Mouse (Mus musculus) heart, embryonic 12.5 days (tissue): ENCODE measurements around the gene Flrt2. TPM values are rescaled to one million over a fixed set of nuclear protein-coding genes. Genes with fewer than 3 reads are reported as not detected.
A peak's percentile ranks its signal among the peaks of the same experiment; 100 is the strongest.
"Not testable (repeated sequence)": the region's sequence is repeated elsewhere in the genome, so short reads cannot be mapped to it uniquely, and the experiment has no call there.

Experiments used
- ATAC-seq: fragments of 200-750 bp; cut with Nextera tagmentation; 2 replicates; pipeline ENCODE4 v1.8.0; 2017; ENCODE audit warnings: moderate TSS enrichment, moderate library complexity; ENCODE audit not compliant: insufficient number of reproducible peaks, low FRiP score
- H3K27ac ChIP-seq: fragments of 300-500 bp; sonication (generic); 2 replicates; pipeline ENCODE4 v1.5.1; 2016; ENCODE audit warnings: mild to moderate bottlenecking, moderate library complexity; ENCODE audit not compliant: poor library complexity, severe bottlenecking
- H3K27me3 ChIP-seq: fragments of 300-500 bp; sonication (generic); replicated peaks from 2 replicates; pipeline ENCODE4 v1.6.1; 2016; ENCODE audit warnings: mild to moderate bottlenecking, moderate library complexity
- H3K36me3 ChIP-seq: fragments of 300-500 bp; sonication (generic); 2 replicates; pipeline ENCODE4 v1.6.1; 2016; ENCODE audit warnings: mild to moderate bottlenecking, moderate library complexity
- H3K4me1 ChIP-seq: fragments of 300-500 bp; sonication (generic); replicated peaks from 2 replicates; pipeline ENCODE4 v1.6.1; 2016; ENCODE audit warnings: mild to moderate bottlenecking
- H3K4me2 ChIP-seq: fragments of 300-500 bp; sonication (generic); 2 replicates; pipeline ENCODE4 v1.6.1; 2016; ENCODE audit warnings: mild to moderate bottlenecking, moderate library complexity
- H3K4me3 ChIP-seq: fragments of 300-500 bp; sonication (generic); 2 replicates; pipeline ENCODE4 v1.5.1; 2016; ENCODE audit warnings: mild to moderate bottlenecking
- H3K9ac ChIP-seq: fragments of 300-500 bp; sonication (generic); 2 replicates; pipeline ENCODE4 v1.6.1; 2016; ENCODE audit warnings: mild to moderate bottlenecking, moderate library complexity
- H3K9me3 ChIP-seq: fragments of 300-500 bp; sonication (generic); replicated peaks from 2 replicates; pipeline ENCODE4 v1.6.1; 2016; ENCODE audit warnings: mild to moderate bottlenecking, moderate library complexity
- WGBS: fragments of 180-500 bp; shearing (Covaris S2); methylation state at CpG from one replicate; pipeline ENCODE4 v1.1.7; 2016; 5-methylcytosine and 5-hydroxymethylcytosine counted together
- polyA plus RNA-seq: library from polyadenylated mRNA; unstranded; fragments of >200 nt; fragmentation: Nextera tagmentation; extraction: Ambion mirVana; gene quantifications from 2 replicates; pipeline ENCODE4 v1.2.1, GENCODE M21; 2016

The Flrt2 gene
- polyA plus RNA-seq: 39.9 and 40.9 TPM in 2 replicates

- Histone ChIP-seq H3K4me2 (peak within 1 kb of the TSS; percentile 85), H3K9me3 (no peaks in the 10 kb centered on the region), H3K9ac (peak within 1 kb of the TSS; percentile 95), H3K4me1 (0 out of 2 replicates have a peak, but pooled peaks cover 8% of the 10 kb centered on the region), H3K27ac (peak within 1 kb of the TSS; percentile 94; the same call in 1 of the 2 replicates), H3K27me3 (no peaks in the 10 kb centered on the region), H3K36me3 (no peaks in the 10 kb centered on the region), H3K4me3 (peak within 1 kb of the TSS; percentile 89)
- under 1% methylated on average over 32 of the region's 32 CpGs for WGBS
- no peak for ATAC-seq
Observed at GRCm38 (mm10) chr12:95691961-95692767, at the start of gene Flrt2. Gene Flrt2, plus strand, starts transcription at chr12:95692226.

- Histone ChIP-seq H3K4me2 (no peak overlapping the region), H3K9me3 (no peaks in the 10 kb centered on the region), H3K9ac (no peak overlapping the region), H3K4me1 (no peaks in the 10 kb centered on the region), H3K4me3 (no peak overlapping the region), H3K27ac (no peak overlapping the region), H3K36me3 (no peaks in the 10 kb centered on the region), H3K27me3 (no peaks in the 10 kb centered on the region)
- no peak for ATAC-seq
- WGBS: 50% methylated on average over 3 of the region's 3 CpGs
Observed at GRCm38 (mm10) chr12:95642226-95642625, 49.8 kb upstream of the Flrt2 start.

- WGBS: 93% methylated on average over 4 of the region's 6 CpGs
- H3K4me1 ChIP-seq, H3K9ac ChIP-seq, H3K27me3 ChIP-seq, H3K36me3 ChIP-seq, H3K4me3 ChIP-seq, H3K27ac ChIP-seq, H3K9me3 ChIP-seq, H3K4me2 ChIP-seq, ATAC-seq: not testable (repeated sequence)
Observed at GRCm38 (mm10) chr12:95647179-95647578, 44.8 kb upstream of the Flrt2 start.

GRCm38 (mm10) chr12:95652172-95653156 is 39.6 kb upstream of the Flrt2 start:
- Histone ChIP-seq H3K4me1 (no peaks in the 10 kb centered on the region), H3K27ac (no peak overlapping the region), H3K9me3 (no peaks in the 10 kb centered on the region), H3K9ac (no peak overlapping the region), H3K27me3 (no peaks in the 10 kb centered on the region), H3K4me3 (no peak overlapping the region), H3K36me3 (no peaks in the 10 kb centered on the region), H3K4me2 (no peak overlapping the region)
- ATAC-seq: no peak
- WGBS: 70% methylated on average over 4 of the region's 4 CpGs

GRCm38 (mm10) chr12:95656594-95656993 is 35.4 kb upstream of the Flrt2 start:
- no peaks in the 10 kb centered on the region for H3K4me1 ChIP-seq
- H3K4me3 ChIP-seq: no peak overlapping the region
- WGBS: 78% methylated on average over 4 of the region's 4 CpGs
- no peak overlapping the region for H3K27ac ChIP-seq
- H3K36me3 ChIP-seq: no peaks in the 10 kb centered on the region
- H3K27me3 ChIP-seq: no peaks in the 10 kb centered on the region
- no peak overlapping the region for H3K4me2 ChIP-seq
- no peak for ATAC-seq
- no peak overlapping the region for H3K9ac ChIP-seq
- no peaks in the 10 kb centered on the region for H3K9me3 ChIP-seq

- no peak overlapping the region for H3K27ac ChIP-seq
- no peaks in the 10 kb centered on the region for H3K36me3 ChIP-seq
- H3K27me3 ChIP-seq: no peaks in the 10 kb centered on the region
- no peak overlapping the region for H3K9ac ChIP-seq
- 51% methylated on average over 5 of the region's 5 CpGs for WGBS
- H3K9me3 ChIP-seq: no peaks in the 10 kb centered on the region
- H3K4me3 ChIP-seq: no peak overlapping the region
- H3K4me1 ChIP-seq: no peaks in the 10 kb centered on the region
- ATAC-seq: no peak
- H3K4me2 ChIP-seq: no peak overlapping the region
Observed at GRCm38 (mm10) chr12:95667296-95667695, 24.7 kb upstream of the Flrt2 start.

GRCm38 (mm10) chr12:95675711-95676110 is 16.3 kb upstream of the Flrt2 start:
- no peak for ATAC-seq
- H3K36me3 ChIP-seq: no peaks in the 10 kb centered on the region
- no peak overlapping the region for H3K9ac ChIP-seq
- no peak overlapping the region for H3K27ac ChIP-seq
- no peaks in the 10 kb centered on the region for H3K9me3 ChIP-seq
- 30% methylated on average over 5 of the region's 5 CpGs for WGBS
- H3K4me1 ChIP-seq: no peaks in the 10 kb centered on the region
- no peak overlapping the region for H3K4me3 ChIP-seq
- H3K27me3 ChIP-seq: no peaks in the 10 kb centered on the region
- no peak overlapping the region for H3K4me2 ChIP-seq

- H3K4me3 ChIP-seq: no peak overlapping the region
- 0 out of 2 replicates have a peak, but pooled peaks cover 4% of the 10 kb centered on the region for H3K4me1 ChIP-seq
- 6% methylated on average over 9 of the region's 9 CpGs for WGBS
- H3K9ac ChIP-seq: no peak overlapping the region
- no peaks in the 10 kb centered on the region for H3K27me3 ChIP-seq
- H3K9me3 ChIP-seq: no peaks in the 10 kb centered on the region
- H3K36me3 ChIP-seq: no peaks in the 10 kb centered on the region
- no peak for ATAC-seq
- H3K4me2 ChIP-seq: peak overlapping the region; percentile 49
- H3K27ac ChIP-seq: no peak overlapping the region
Observed at GRCm38 (mm10) chr12:95690819-95691218, 1.2 kb upstream of the Flrt2 start.

GRCm38 (mm10) chr12:95692948-95693650 is 1.1 kb downstream of the Flrt2 start:
- peak overlapping the region; percentile 85 for H3K4me2 ChIP-seq
- no peaks in the 10 kb centered on the region for H3K36me3 ChIP-seq
- H3K4me1 ChIP-seq: peaks cover 13% of the 10 kb centered on the region
- no peak for ATAC-seq
- H3K9me3 ChIP-seq: no peaks in the 10 kb centered on the region
- WGBS: 1% methylated on average over 13 of the region's 13 CpGs
- no peaks in the 10 kb centered on the region for H3K27me3 ChIP-seq
- peak overlapping the region; percentile 95 for H3K9ac ChIP-seq
- peak overlapping the region; percentile 94 for H3K27ac ChIP-seq
- peak overlapping the region; percentile 89 for H3K4me3 ChIP-seq

GRCm38 (mm10) chr12:95693651-95694471 is 1.8 kb downstream of the Flrt2 start:
- H3K27me3 ChIP-seq: no peaks in the 10 kb centered on the region
- H3K9me3 ChIP-seq: no peaks in the 10 kb centered on the region
- peak overlapping the region; percentile 85 for H3K4me2 ChIP-seq
- H3K9ac ChIP-seq: peak overlapping the region; percentile 95
- ATAC-seq: no peak
- WGBS: 1% methylated on average over 28 of the region's 28 CpGs
- H3K36me3 ChIP-seq: no peaks in the 10 kb centered on the region
- peak overlapping the region; percentile 89 for H3K4me3 ChIP-seq
- peaks cover 17% of the 10 kb centered on the region for H3K4me1 ChIP-seq
- peak overlapping the region; percentile 94 for H3K27ac ChIP-seq
